Mouse (Mus musculus) lung, adult 2 months (tissue): ENCODE measurements around the gene Slc25a11.

Experiments
- CTCF ChIP-seq: fragments of 200-500 bp; IDR thresholded peaks from 2 replicates; pipeline ENCODE4 v1.5.1; 2011; ENCODE audit warnings: mild to moderate bottlenecking, low read length, control low read depth; ENCODE audit not compliant: insufficient read depth
- POLR2A ChIP-seq: fragments of 200-500 bp; IDR thresholded peaks from 2 replicates; pipeline ENCODE4 v1.6.1; 2011; ENCODE audit warnings: low read depth, mild to moderate bottlenecking, control low read depth, low read length, borderline replicate concordance; ENCODE audit errors: extremely low read depth

DNA sequence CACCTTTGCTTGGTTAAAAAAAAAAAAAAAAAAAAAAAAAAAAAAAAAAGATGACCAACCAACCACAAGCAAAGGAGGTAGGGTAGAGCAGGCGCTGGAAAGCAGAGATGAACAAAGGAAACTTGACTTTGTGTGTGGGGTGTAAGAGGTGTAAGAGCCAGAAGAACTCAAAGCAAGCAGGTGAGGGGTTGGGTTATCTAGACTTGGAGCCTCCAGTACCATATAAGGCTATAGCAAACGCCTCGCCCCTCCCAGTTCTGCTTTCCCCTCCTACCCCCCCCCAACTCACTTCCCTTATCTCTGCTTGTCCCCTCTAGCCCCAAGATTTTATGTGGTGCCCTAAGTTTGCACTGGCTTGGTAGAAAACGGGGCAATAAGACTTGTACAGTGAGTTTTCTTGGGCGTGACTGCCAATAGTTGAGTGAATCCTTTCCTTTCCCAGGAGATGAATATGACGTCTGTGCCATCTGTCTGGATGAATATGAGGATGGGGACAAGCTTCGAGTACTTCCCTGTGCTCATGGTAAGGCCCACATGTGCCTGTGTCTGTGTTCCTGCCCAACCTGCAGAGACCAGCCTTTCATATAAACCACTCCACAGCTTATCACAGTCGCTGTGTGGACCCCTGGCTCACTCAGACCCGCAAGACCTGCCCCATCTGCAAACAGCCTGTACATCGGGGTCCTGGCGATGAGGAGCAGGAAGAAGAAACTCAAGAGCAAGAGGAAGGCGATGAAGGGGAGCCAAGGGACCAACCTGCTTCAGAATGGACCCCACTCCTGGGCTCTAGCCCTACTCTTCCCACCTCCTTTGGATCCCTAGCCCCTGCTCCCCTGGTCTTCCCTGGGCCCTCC is 3.3 kb upstream of the Slc25a11 start:
- TF ChIP-seq CTCF (no peak), POLR2A (no peak)
